Mouse (Mus musculus): ENCODE results near the gene H2-DMb2. TPM values are rescaled to one million over a fixed set of nuclear protein-coding genes. Genes with fewer than 3 reads are reported as not detected.

The H2-DMb2 gene
- polyA plus RNA-seq, 1 experiment from 2014 or later = 1.2 TPM

- Histone ChIP-seq H3K79me2 (ENCODE audit: inconsistent target) (peaks cover 78% of the 10 kb centered on the region), H3K36me3 (ENCODE audit: inconsistent target) (no peaks in the 10 kb centered on the region), H3K4me3 (ENCODE audit: inconsistent target) (peak within 1 kb of the TSS; percentile 84), H3K27ac (peak within 1 kb of the TSS; percentile 100)
- 2% methylated on average over 59 of the region's 75 CpGs for WGBS (ENCODE audit: missing documents)
Measured at GRCm38 (mm10) chr17:34122188-34122984, 20.7 kb upstream of the H2-DMb2 start, which contains the start of gene Brd2. Brd2 (minus strand) TSS chr17:34122634.

DNA sequence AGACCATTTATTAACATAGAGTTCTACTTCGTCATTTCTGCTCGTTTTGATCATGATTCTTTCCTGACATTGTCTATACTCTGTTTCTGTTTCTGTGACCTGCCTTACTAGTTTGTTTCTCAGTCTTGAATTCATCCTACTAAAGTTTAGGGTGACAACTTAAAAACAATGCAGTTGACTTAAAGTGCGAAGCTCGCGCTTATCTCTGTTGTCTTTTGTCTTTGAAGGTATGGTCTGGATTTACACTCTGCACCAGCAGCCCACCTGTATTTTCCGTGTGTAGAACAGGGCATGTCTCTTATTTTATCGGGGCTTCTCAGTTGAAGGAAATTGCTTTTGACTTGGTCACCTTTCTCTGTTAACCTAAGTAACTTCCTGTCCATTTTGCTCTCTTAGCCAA, 20.0 kb upstream of the H2-DMb2 start:
- Histone ChIP-seq H3K4me3 (ENCODE audit: inconsistent target) (peak overlapping the region; percentile 69), H3K79me2 (ENCODE audit: inconsistent target) (peaks cover 78% of the 10 kb centered on the region), H3K36me3 (ENCODE audit: inconsistent target) (no peaks in the 10 kb centered on the region), H3K27ac (peak overlapping the region; percentile 95)
- 0% methylated on average over 7 of the region's 7 CpGs for WGBS (ENCODE audit: missing documents)

DNA sequence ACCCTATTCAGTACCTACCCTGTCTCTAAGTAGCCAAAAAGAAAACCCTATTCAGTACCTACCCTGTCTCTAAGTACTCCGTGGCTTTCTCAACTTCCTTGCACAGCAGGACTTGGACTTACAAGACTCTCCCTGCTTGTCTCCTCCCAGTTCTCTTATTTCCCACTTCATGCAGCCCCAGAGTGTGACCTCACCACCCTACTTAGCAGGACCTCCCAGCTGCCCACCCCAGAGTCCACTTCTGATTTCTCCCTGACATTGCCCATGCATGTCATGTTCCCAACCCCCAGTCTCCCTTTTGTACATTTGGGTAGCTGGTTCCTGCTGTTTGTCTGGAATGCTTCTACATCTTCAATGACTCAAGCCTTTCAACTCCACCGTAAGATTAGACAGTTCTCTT, 19.6 kb upstream of the H2-DMb2 start:
- Histone ChIP-seq H3K4me3 (ENCODE audit: inconsistent target) (peak overlapping the region; percentile 69), H3K36me3 (ENCODE audit: inconsistent target) (no peaks in the 10 kb centered on the region), H3K79me2 (ENCODE audit: inconsistent target) (peaks cover 74% of the 10 kb centered on the region), H3K27ac (peak overlapping the region; percentile 95)
- 0% methylated on average over 2 of the region's 2 CpGs for WGBS (ENCODE audit: missing documents)

- Histone ChIP-seq H3K4me3 (ENCODE audit: inconsistent target) (peak overlapping the region; percentile 69; the same call in 1 of the 2 replicates), H3K36me3 (ENCODE audit: inconsistent target) (no peaks in the 10 kb centered on the region), H3K79me2 (ENCODE audit: inconsistent target) (peaks cover 68% of the 10 kb centered on the region), H3K27ac (peak overlapping the region; percentile 95)
- 6% methylated on average over 6 of the region's 6 CpGs for whole genome bisulfite sequencing (ENCODE audit: missing documents)
Measured at GRCm38 (mm10) chr17:34124649-34125048, 18.5 kb upstream of the H2-DMb2 start.

GRCm38 (mm10) chr17:34126826-34127420, 16.2 kb upstream of the H2-DMb2 start:
- Histone ChIP-seq H3K79me2 (ENCODE audit: inconsistent target) (peaks cover 56% of the 10 kb centered on the region), H3K36me3 (ENCODE audit: inconsistent target) (no peaks in the 10 kb centered on the region), H3K4me3 (ENCODE audit: inconsistent target) (no peak overlapping the region), H3K27ac (no peak overlapping the region)
- 75% methylated on average over 9 of the region's 9 CpGs for WGBS (ENCODE audit: missing documents)

GRCm38 (mm10) chr17:34127475-34127874, 15.6 kb upstream of the H2-DMb2 start:
- 27% methylated on average over 6 of the region's 6 CpGs for WGBS (ENCODE audit: missing documents)
- no peak overlapping the region for H3K4me3 ChIP-seq (ENCODE audit: inconsistent target)
- H3K36me3 ChIP-seq (ENCODE audit: inconsistent target) = no peaks in the 10 kb centered on the region
- peaks cover 55% of the 10 kb centered on the region for H3K79me2 ChIP-seq (ENCODE audit: inconsistent target)
- H3K27ac ChIP-seq = no peak overlapping the region

DNA sequence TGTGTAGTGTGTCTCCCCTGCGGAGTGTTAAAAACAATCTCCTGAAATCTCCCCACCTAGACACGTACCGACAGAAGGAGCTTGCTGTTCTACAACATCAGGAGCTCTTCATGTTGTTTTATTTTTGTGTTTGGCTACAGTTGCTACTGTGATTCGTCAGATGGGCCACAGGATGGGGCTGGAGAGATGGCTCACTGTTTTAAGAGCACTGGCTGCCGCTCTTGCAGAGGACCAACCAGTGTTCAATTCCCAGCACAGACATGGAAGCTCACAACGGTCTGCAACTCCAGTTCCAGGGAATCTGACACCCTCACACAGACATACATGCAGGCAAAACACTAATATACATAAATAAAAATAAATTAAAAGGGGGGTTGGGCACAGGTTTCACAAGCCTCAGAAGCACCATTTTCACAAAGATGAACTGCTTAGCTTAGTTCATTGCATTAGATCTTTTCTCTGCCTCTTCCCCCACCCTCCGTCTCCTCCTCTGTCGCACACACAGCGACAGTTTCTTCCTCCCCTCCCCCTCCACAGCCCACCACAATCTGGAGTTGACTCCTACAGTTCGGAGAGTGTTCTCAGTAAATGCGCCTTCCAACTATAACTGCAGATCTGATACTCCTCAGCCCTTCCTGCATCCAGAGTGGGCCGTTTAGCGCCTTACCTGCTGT, 14.7 kb upstream of the H2-DMb2 start:
- no peak overlapping the region for H3K4me3 ChIP-seq (ENCODE audit: inconsistent target)
- 80% methylated on average over 11 of the region's 13 CpGs for WGBS (ENCODE audit: missing documents)
- H3K36me3 ChIP-seq (ENCODE audit: inconsistent target) = no peaks in the 10 kb centered on the region

GRCm38 (mm10) chr17:34128944-34129791, 13.9 kb upstream of the H2-DMb2 start:
- H3K79me2 ChIP-seq (ENCODE audit: inconsistent target) = peaks cover 40% of the 10 kb centered on the region
- H3K27ac ChIP-seq = no peak overlapping the region
- no peaks in the 10 kb centered on the region for H3K36me3 ChIP-seq (ENCODE audit: inconsistent target)
- no peak overlapping the region for H3K4me3 ChIP-seq (ENCODE audit: inconsistent target)
- WGBS (ENCODE audit: missing documents) = 51% methylated on average over 18 of the region's 18 CpGs

More for the DNA sequence above, 14.7 kb upstream of the H2-DMb2 start:
- peaks cover 48% of the 10 kb centered on the region for H3K79me2 ChIP-seq (ENCODE audit: inconsistent target)
- H3K27ac ChIP-seq = no peak overlapping the region

DNA sequence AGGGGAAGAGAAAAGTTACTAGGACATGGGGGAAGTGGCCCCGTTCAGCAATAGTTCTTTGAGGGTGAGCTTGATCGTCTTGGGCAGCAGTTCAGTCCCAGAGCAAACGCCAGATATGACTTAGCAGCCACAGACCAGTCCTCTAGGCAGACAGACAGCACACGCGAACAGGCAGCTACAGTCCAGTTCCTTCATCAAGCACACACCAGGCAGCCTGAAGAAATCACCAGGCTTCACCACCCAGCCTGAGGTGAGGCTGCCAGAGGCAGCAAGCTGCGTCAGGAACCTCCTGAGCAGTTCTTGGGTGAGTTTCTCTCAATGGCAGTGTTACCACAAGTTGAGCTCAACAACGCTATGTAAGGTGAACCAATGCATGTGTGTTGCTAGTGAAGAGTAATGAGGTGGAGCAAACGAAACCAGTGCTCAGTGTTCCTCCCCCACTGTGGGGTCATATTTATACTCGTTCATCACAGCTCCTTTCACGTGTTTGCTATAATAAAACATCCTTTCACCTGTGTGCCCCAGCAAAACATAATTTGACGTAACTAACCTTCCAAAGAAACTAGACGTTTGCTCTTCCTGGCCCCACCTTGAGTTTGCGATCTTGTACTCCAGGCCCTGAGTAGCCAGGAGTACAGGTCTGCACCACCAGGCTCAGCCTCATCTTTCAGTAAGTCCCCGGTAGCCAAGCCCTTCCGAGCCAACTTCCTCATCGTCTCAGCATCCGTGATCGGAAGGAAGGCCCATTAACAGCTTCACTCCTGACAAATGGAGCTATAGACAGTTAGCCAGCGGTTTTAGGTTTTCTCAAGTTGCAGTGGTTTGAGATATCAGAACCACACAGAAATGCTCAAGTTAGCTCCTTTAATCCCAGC, 12.8 kb upstream of the H2-DMb2 start:
- Histone ChIP-seq H3K4me3 (ENCODE audit: inconsistent target) (no peak overlapping the region), H3K27ac (no peak overlapping the region), H3K36me3 (ENCODE audit: inconsistent target) (no peaks in the 10 kb centered on the region), H3K79me2 (ENCODE audit: inconsistent target) (peaks cover 28% of the 10 kb centered on the region)
- 69% methylated on average over 19 of the region's 19 CpGs for WGBS (ENCODE audit: missing documents)

DNA sequence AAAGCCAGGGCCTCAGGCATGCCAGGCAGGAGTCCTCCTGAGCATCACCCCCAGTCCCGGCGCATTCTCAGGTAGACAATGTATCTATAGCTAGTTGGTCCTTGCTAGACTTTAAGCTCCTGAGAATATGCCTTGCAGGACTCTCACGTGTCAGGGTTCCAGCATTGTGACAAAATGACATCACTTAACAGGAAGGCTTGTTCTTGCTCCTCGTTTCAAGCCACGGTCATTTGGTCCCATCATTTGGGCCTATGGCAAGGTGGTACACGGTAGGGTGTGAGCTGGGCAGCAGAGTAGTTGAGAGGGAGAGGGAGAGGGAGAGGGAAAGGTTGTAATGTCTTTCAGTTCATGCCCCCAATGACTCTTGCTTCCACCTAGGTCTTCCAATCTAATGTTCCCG, 11.2 kb upstream of the H2-DMb2 start:
- no peaks in the 10 kb centered on the region for H3K36me3 ChIP-seq (ENCODE audit: inconsistent target)
- 93% methylated on average over 7 of the region's 7 CpGs for WGBS (ENCODE audit: missing documents)
- H3K79me2 ChIP-seq (ENCODE audit: inconsistent target) = peaks cover 18% of the 10 kb centered on the region
- no peak overlapping the region for H3K4me3 ChIP-seq (ENCODE audit: inconsistent target)
- no peak overlapping the region for H3K27ac ChIP-seq

DNA sequence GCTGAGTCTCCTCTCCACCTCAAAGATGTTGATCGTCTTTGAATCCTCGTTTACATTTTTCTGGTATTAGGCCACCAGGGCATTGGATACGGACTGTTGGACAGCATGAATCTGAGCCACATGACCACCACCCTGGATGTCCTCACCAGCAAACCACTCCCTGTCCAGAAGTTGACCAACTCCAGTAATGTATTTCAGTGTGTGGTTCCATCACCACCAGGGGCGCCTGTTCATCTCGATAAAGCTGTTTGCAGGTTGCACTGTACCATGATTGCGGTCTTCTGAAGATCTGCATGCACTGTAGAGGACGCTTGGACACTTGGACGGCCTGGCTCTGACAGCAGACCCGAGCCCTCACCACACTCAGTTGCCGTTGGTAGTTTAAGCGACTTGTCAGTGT, 9.8 kb upstream of the H2-DMb2 start:
- Histone ChIP-seq H3K4me3 (ENCODE audit: inconsistent target) (no peak overlapping the region), H3K79me2 (ENCODE audit: inconsistent target) (peaks cover 6% of the 10 kb centered on the region; the same call in 1 of the 2 replicates), H3K27ac (no peak overlapping the region), H3K36me3 (ENCODE audit: inconsistent target) (peaks cover 4% of the 10 kb centered on the region; the same call in 1 of the 2 replicates)
- WGBS (ENCODE audit: missing documents) = 76% methylated on average over 10 of the region's 11 CpGs

DNA sequence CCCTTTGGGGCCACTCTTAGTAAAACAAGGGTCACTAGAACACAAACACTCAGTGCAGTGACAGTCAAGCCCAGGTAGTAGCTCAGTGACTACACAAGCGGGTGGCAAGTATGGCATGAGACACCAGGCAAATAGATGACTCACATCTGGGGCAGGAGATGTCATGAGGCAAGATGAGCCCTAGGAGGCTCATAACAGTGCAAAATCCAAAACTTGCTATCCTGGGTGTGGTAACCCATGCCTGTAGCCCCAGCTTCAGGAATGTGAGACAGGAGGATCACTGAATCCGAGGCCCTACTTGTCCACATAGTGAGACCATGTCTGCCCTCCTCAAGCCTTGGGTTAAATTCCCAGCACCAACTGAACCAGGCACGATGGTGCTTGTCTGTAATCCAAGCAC, 8.7 kb upstream of the H2-DMb2 start:
- H3K79me2 ChIP-seq (ENCODE audit: inconsistent target) = peaks cover 6% of the 10 kb centered on the region; the same call in 1 of the 2 replicates
- no peak overlapping the region for H3K27ac ChIP-seq
- H3K36me3 ChIP-seq (ENCODE audit: inconsistent target) = peaks cover 9% of the 10 kb centered on the region; the same call in 1 of the 2 replicates
- no peak overlapping the region for H3K4me3 ChIP-seq (ENCODE audit: inconsistent target)
- 74% methylated on average over 3 of the region's 3 CpGs for WGBS (ENCODE audit: missing documents)

Data from macrophage (primary cell).